Mouse (Mus musculus) neutrophil, adult 5-6 weeks (primary cell): ENCODE measurements around the gene Tbc1d30. TPM values are rescaled to one million over a fixed set of nuclear protein-coding genes. Genes with fewer than 3 reads are reported as not detected.
"Not testable (repeated sequence)": the region's sequence is repeated elsewhere in the genome, so short reads cannot be mapped to it uniquely, and the experiment has no call there.

Experiments used
- ATAC-seq: fragments of 151-379, 151-347 bp; 2 replicates; pipeline ENCODE4 v1.8.0; 2017; ENCODE audit warnings: mild to moderate bottlenecking, moderate TSS enrichment; ENCODE audit not compliant: insufficient number of reproducible peaks, poor library complexity, low FRiP score, severe bottlenecking; ENCODE audit errors: extremely low read depth
- total RNA-seq: library from RNA; stranded (forward); fragments of 200-1000 nt; gene quantifications from 2 replicates; pipeline ENCODE4 v1.2.3, GENCODE M21; 2017

Gene Tbc1d30
- total RNA-seq, 1 experiment from 2014 or later = 0.93 TPM

GRCm38 (mm10) chr10:121367780-121368179 lies 16.7 kb upstream of the Tbc1d30 start:
- ATAC-seq = no peak

GRCm38 (mm10) chr10:121367271-121367670 lies 16.2 kb upstream of the Tbc1d30 start:
- ATAC-seq = no peak

- ATAC-seq = peak; percentile 25; the same call in 1 of the 2 replicates
Observed at GRCm38 (mm10) chr10:121365781-121366272, 14.7 kb upstream of the Tbc1d30 start.

GRCm38 (mm10) chr10:121364801-121365564 lies 13.9 kb upstream of the Tbc1d30 start, which contains the start of gene Gns:
Gene Gns, plus strand, starts transcription at chr10:121365090.
- ATAC-seq = peak; percentile 63

- ATAC-seq = no peak
Observed at GRCm38 (mm10) chr10:121364306-121364705, 13.2 kb upstream of the Tbc1d30 start.

GRCm38 (mm10) chr10:121363201-121363600 lies 12.1 kb upstream of the Tbc1d30 start:
- ATAC-seq = no peak

- ATAC-seq = no peak
Observed at GRCm38 (mm10) chr10:121360358-121360757, 9.3 kb upstream of the Tbc1d30 start.

GRCm38 (mm10) chr10:121351692-121352290 lies 713 bp upstream of the Tbc1d30 start:
- no peak for ATAC-seq

GRCm38 (mm10) chr10:121350357-121351065 lies 567 bp downstream of the Tbc1d30 start:
- no peak for ATAC-seq

GRCm38 (mm10) chr10:121349244-121349643 lies 1.8 kb downstream of the Tbc1d30 start:
- ATAC-seq = no peak

GRCm38 (mm10) chr10:121343867-121344266 lies 7.2 kb downstream of the Tbc1d30 start:
- no peak for ATAC-seq

- ATAC-seq = no peak
Observed at GRCm38 (mm10) chr10:121342260-121342659, 8.8 kb downstream of the Tbc1d30 start.

- no peak for ATAC-seq
Observed at GRCm38 (mm10) chr10:121340754-121341593, 10.1 kb downstream of the Tbc1d30 start.

- ATAC-seq = not testable (repeated sequence)
Observed at GRCm38 (mm10) chr10:121336536-121336935, 14.5 kb downstream of the Tbc1d30 start.

- ATAC-seq = peak; percentile 81
Observed at GRCm38 (mm10) chr10:121334576-121334975, 16.5 kb downstream of the Tbc1d30 start.

GRCm38 (mm10) chr10:121330940-121331339 lies 20.1 kb downstream of the Tbc1d30 start:
- ATAC-seq = peak; percentile 68

GRCm38 (mm10) chr10:121329586-121329985 lies 21.5 kb downstream of the Tbc1d30 start:
- no peak for ATAC-seq

GRCm38 (mm10) chr10:121326167-121326566 lies 24.9 kb downstream of the Tbc1d30 start:
- ATAC-seq = no peak

- no peak for ATAC-seq
Observed at GRCm38 (mm10) chr10:121323493-121323892, 27.6 kb downstream of the Tbc1d30 start.
